Mouse (Mus musculus) kidney, adult 10 weeks (tissue): Measurements from ENCODE around the gene Krt34. TPM values are rescaled to one million over a fixed set of nuclear protein-coding genes. Genes with fewer than 3 reads are reported as not detected.

ENCODE experiments used
- polyA plus RNA-seq: library from polyadenylated mRNA; stranded (reverse); fragments of 350-450 nt; fragmentation: Illumina TruSeq; extraction: RNeasy Lipid Tissue Mini Kit (QIAGEN cat#74804); gene quantifications from one replicate; pipeline ENCODE4 v1.2.3, GENCODE M21; 2014; ENCODE audit warnings: low read depth, low replicate concordance

The Krt34 gene
- polyA plus RNA-seq = not detected

GRCm38 (mm10) chr11:100041454-100041853, at the start of gene Krt34:
Krt34 (minus strand) TSS chr11:100041554.

DNA sequence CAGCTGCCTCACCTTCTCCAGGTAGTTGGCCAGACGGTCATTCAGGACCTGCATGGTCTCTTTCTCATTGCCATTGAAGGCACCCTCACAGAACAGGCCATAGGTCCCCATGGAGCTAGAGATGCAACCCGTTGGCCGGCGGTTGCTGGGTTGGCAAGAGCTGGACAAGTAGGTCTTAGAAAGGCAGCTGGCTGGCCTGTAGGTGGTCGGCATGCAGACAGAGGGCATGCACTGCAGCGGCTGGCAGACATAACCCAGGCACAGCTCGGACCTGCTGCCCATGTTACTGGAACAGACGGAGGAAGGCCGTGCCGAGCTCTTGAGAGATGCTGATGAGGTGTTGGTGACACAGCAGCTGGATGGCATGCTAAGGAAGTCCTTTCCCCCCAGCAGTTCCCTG, 46.5 kb upstream of the Krt34 start, which contains the start of gene Krt32:
Krt32 (minus strand) TSS at position 366 of the 400 bp plus-strand sequence.

GRCm38 (mm10) chr11:100050451-100050850, 9.1 kb upstream of the Krt34 start, which contains the start of gene Krt31:
Krt31 (minus strand) TSS chr11:100050551.

DNA sequence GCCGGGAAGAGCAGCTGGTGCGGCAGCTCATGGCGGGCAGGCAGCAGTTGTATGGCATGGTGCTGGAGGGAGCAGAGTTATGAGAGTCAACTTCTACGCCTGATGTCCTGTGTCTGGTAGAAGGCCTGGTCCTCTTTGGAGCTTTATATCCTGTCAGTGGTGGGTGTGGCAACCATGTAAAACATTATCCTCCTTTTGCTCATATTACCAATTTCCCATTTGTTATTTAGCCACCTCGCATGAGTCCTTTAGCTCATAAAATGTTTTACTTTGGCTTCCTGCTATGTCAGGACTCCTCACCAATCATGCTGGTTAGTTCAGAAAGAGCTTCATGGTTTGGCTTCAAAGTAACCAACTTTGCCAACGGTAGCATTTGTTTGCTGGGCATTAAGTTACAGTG, 11.6 kb downstream of the Krt34 start, which contains the start of gene Krt33b:
Krt33b (minus strand) TSS at position 101 of the 400 bp plus-strand sequence.

GRCm38 (mm10) chr11:100016112-100016511, 25.2 kb downstream of the Krt34 start, which contains the start of gene Krt33a:
Krt33a (minus strand) TSS chr11:100016212.

GRCm38 (mm10) chr11:99993620-99994383, 47.6 kb downstream of the Krt34 start, which contains the start of gene Krtap17-1:
Krtap17-1 (minus strand) TSS chr11:99993994.

Other genes starting within 250 kb of the Krt34 start
- not detected for gene Gm11596, start 248.1 kb downstream of the Krt34 start, polyA plus RNA-seq
- gene Gm11569, start 242.6 kb downstream of the Krt34 start, polyA plus RNA-seq = not detected
- not detected for gene Gm11554, start 237.1 kb downstream of the Krt34 start, polyA plus RNA-seq
- gene Krtap4-13, start 231.7 kb downstream of the Krt34 start, polyA plus RNA-seq = not detected
- gene Gm11564, start 225.9 kb downstream of the Krt34 start, polyA plus RNA-seq = not detected
- not detected for gene 2300003K06Rik, start 203.5 kb downstream of the Krt34 start, polyA plus RNA-seq
- gene Krtap4-16, start 189.9 kb downstream of the Krt34 start, polyA plus RNA-seq = not detected
- gene Gm11568, start 183.6 kb downstream of the Krt34 start, polyA plus RNA-seq = not detected
- not detected for gene Gm11559, start 177.1 kb downstream of the Krt34 start, polyA plus RNA-seq
- not detected for gene Krtap9-1, start 168.2 kb downstream of the Krt34 start, polyA plus RNA-seq
- not detected for gene Gm11567, start 162.4 kb downstream of the Krt34 start, polyA plus RNA-seq
- not detected for gene Krtap31-1, start 133.6 kb downstream of the Krt34 start, polyA plus RNA-seq
- gene Gm11565, start 126.8 kb downstream of the Krt34 start, polyA plus RNA-seq = not detected
- gene Krtap31-2, start 105.3 kb downstream of the Krt34 start, polyA plus RNA-seq = not detected
- gene Krtap9-5, start 93.1 kb downstream of the Krt34 start, polyA plus RNA-seq = not detected
- gene Krtap29-1, start 62.5 kb downstream of the Krt34 start, polyA plus RNA-seq = not detected
- gene Krtap16-1, start 55.0 kb downstream of the Krt34 start, polyA plus RNA-seq = not detected
- not detected for gene Krtap17-1, start 47.6 kb downstream of the Krt34 start, polyA plus RNA-seq
- not detected for gene Krt33a, start 25.3 kb downstream of the Krt34 start, polyA plus RNA-seq
- not detected for gene Krt33b, start 11.7 kb downstream of the Krt34 start, polyA plus RNA-seq
- gene Krt31, start 9.0 kb upstream of the Krt34 start, polyA plus RNA-seq = not detected
- gene Krt32, start 46.7 kb upstream of the Krt34 start, polyA plus RNA-seq = not detected
- gene Krt35, start 54.7 kb upstream of the Krt34 start, polyA plus RNA-seq = not detected
- not detected for gene Krt36, start 64.1 kb upstream of the Krt34 start, polyA plus RNA-seq
- not detected for gene Krt13, start 80.0 kb upstream of the Krt34 start, polyA plus RNA-seq
- gene Krt15, start 94.4 kb upstream of the Krt34 start, polyA plus RNA-seq = not detected
- not detected for gene Krt19, start 107.1 kb upstream of the Krt34 start, polyA plus RNA-seq
- gene Krt9, start 151.7 kb upstream of the Krt34 start, polyA plus RNA-seq = not detected
- not detected for gene Krt14, start 166.0 kb upstream of the Krt34 start, polyA plus RNA-seq
- gene Krt16, start 207.3 kb upstream of the Krt34 start, polyA plus RNA-seq = not detected
- not detected for gene Krt17, start 219.5 kb upstream of the Krt34 start, polyA plus RNA-seq
- gene Krt42, start 228.3 kb upstream of the Krt34 start, polyA plus RNA-seq = not detected